Mouse (Mus musculus) skeletal muscle tissue, adult 2 months (tissue): ENCODE measurements at regions not wholly inside any gene's neighbourhood (a gene's known extent, or its start where the extent isn't known, plus 50 kb on each side); places are given as distances from the start of the nearest gene placed in this dataset.

Experiments used
- DNase-seq: peaks from one replicate; pipeline ENCODE4 v3.0.0-alpha.2; 2012; ENCODE audit warnings: low read depth, low spot score

- no peak for DNase-seq
Measured at GRCm38 (mm10) chr7:129771876-129772275, 180.2 kb downstream of the Wdr11 start.

DNA sequence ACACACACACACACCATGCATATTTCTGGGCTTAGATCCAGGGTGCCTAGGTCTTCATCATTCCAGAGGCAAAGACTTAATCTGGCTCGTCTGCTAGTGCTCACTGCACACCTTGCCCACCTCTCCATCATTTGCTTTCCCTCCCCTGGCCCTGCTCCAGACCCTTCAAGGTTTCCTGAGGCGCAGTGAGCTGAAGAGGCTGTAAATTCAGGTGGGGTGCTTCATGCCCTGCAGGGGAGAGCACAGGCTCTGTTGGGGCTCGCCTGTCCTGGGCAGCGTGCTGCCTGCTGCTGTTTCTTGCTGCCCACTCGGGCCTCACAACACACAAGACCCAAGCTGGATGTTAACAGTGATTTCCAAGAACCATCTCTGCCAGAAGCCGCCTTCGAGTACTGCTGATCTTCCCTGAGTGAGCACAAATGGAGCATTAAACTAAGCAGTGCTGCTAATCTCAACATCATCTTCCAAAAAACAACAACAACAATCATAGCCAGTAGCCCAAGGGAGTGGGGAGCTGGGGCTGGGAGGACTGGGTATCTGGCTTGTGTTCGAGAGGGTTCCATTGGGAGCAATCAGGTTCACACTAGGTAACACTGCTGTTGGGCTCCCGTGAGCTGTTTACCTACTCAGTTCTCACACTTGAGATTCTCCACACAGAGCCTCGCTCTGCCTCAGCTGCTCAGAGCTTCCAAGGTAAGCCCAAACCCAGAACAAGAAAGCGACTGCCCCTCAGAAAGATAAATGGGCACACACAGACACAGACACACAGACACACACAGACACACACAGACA is 181.1 kb downstream of the Wdr11 start:
- DNase-seq = no peak

DNA sequence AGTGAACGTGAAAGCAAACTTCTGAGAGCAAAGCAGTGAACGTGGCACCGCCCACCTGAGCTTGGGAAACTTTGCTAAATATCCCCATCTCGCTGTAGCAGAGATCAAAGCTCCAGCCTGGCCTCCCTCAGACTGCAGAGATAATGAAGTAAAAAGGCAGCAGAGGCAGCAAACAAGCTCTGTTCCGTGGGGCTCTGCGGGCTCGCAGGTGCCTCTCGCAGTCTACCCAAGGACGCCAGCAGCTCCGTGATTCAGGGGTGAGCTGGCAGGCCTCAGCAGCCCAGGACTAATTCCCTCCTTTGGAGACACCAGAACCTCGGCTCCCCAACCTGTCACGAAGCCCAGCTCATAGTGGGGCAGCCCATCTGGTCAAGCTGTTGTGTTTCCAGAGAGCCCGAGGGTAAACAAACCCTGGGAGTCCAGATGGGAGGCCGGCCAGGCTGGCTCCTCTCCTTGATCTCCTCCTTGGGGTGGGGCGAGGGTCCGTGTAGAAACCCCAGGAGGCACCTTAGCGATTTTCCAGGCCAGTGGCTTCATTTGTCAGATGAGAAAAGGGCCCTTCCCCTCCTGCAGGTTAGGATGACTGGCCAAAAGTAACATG is 182.7 kb downstream of the Wdr11 start:
- no peak for DNase-seq

DNA sequence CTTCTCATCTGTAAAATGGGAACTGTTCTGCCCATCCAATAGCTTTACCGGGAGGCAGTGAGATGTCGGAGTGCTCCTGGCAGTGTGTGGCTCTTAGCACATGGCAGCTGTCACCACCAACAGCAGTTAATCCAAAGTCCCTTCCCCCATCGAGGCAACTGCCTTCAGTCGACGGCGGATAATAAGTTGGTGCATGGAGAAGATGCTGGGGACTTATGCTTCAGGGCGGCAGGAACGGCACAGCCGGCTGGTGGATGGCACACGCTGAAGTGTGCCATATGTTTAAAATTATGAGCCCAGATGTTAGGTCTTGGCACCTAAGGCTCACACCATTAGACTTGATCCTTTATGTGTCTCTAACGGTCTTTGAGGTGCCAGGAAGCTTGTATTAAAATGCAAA is 183.5 kb downstream of the Wdr11 start:
- no peak for DNase-seq

GRCm38 (mm10) chr7:129778842-129779421 is 187.3 kb downstream of the Wdr11 start:
- no peak for DNase-seq

DNA sequence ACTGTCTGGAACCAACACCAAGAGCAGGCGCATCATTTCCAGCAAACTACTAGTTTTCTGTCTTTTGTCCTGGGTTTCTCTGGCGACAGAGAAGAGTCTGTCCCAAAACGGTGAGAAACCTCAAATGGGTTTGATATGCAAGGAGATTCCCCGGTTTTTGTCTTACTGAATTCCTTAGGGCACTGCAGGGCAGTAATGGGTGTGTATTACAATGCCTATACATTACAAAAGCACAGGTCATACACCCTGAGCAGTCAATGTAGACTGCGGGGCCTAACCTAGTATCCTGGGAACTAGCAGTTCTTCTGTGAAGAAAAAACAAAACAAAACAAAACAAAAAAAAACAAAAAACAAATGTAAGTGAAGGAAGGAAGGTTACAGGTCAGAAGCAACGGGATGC is 188.3 kb downstream of the Wdr11 start:
- DNase-seq = no peak

DNA sequence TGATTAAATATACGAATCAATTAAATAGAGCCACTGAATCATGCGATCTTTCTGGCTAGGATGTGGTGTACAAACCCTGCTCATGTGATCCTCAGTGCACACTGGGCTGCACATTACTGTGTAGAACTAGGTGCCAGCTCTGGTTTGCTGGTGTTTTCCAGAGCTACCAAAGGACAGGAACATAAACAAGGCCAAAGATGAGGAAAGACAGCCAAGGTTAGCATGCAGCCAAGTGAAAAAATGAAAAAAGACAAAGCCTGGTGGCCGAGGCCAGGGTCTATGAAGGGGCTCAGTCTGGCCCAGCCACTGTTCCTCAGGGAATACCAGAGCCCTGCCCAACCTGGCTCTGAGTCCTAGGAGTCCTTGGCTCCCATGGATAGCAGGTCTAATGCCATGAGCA is 190.1 kb downstream of the Wdr11 start:
- DNase-seq = peak; percentile 16

- no peak for DNase-seq
Measured at GRCm38 (mm10) chr7:129784966-129785365, 193.3 kb downstream of the Wdr11 start.

DNA sequence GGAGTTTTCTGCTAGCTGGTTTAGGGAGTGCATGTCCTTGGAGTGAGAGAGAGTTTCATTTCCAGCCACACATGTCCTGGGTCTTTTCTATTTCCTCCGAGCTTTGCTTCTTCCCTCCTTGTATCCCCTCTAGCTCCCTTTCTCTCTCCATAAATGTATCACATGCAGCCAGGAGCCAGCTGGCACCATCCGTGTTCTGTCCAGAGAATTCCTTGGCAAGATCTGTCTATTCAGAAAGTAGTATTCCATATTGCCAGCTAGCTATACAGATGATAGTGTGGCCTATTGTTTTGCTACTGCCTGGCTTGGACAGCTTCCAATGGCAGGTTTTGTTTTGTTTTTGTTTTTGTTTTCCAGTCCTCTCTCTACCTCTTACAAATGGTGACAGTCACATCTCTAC is 195.3 kb downstream of the Wdr11 start:
- DNase-seq = no peak

GRCm38 (mm10) chr7:129787736-129788135 is 196.1 kb downstream of the Wdr11 start:
- DNase-seq = no peak

- DNase-seq = no peak
Measured at GRCm38 (mm10) chr7:129789461-129789860, 197.8 kb downstream of the Wdr11 start.

GRCm38 (mm10) chr7:129790590-129791449 is 199.2 kb downstream of the Wdr11 start:
- peak; percentile 34 for DNase-seq

- DNase-seq = no peak
Measured at GRCm38 (mm10) chr7:129791450-129791820, 199.8 kb downstream of the Wdr11 start.

GRCm38 (mm10) chr7:129793733-129794132 is 202.1 kb downstream of the Wdr11 start:
- DNase-seq = no peak

DNA sequence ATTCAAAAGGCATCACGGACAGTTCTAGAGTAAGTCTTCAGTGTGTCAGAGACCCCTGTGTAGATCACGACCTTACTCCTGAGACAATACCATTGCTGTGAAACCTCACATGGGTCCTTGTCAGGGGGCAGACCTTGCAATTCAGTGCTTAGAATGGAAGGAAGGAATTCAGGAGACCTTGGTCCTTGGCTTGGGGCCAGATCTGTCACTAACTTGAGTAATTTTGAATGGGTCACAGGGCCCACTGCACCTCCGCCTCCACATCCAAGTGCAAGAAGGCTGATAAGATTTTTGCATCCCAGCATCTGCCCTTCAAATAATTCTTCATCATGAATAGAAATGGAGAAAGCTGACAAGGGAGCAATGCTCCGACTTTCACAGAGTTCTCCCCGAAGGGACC is 202.6 kb downstream of the Wdr11 start:
- no peak for DNase-seq

DNA sequence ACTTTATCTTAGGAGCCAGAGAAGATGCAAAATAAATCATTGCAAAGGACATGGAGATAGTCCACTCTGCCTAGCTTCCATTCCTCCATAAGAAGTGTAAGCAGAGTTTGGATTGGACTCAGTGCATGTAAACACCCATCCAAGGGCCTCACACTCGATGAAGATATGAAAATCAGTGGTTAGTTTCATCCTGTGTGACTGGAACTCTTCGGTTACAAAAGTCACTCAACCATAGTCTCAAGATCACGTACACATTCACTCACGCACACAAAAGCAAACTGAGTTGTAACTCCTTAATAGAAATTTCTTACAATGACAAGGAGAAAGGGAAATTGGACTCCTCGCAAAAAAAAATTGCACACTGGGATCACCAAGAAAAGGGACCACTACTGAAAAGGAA is 206.9 kb downstream of the Wdr11 start:
- no peak for DNase-seq

- no peak for DNase-seq
Measured at GRCm38 (mm10) chr7:129800461-129800867, 208.8 kb downstream of the Wdr11 start.

DNA sequence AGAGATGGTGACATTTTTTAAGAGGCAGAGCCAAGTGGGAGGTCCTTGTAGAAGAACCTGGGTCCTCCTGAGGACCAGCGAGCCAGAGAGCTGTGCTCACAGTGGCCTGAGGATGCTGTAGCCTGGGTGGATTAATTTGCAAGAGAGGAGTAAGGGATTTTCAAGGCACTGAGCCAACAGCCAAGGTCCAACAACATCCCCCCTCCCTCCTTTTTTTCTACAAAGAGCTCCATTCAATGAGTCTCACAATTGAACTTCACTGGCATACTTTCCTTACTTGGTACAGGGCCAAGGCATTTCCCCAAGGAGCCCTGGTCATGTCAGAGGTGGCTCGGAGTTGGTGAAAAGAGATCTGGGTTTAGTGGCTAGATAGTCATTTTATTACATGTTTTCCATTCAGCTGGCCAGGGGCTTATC is 209.8 kb downstream of the Wdr11 start:
- DNase-seq = no peak

- DNase-seq = no peak
Measured at GRCm38 (mm10) chr7:129802168-129802567, 210.5 kb downstream of the Wdr11 start.

DNA sequence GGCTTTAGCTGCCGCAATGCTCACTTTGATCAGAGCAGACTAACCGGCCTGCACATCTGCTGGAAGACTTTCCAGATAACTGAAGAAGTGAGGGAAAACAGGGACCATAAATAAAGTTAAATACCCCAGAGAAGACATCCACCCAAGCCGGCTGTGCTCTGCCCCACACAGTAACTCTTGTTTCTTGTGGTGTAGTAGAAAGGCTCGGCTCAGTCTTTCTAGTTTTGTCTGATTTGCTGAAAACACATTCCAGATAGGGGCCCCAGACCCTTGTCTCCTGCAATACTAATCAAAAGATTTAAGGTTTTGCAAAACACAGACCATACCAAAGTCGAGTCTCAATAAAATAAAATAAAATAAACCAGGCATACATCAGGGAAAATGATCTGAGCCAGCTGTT is 213.7 kb downstream of the Wdr11 start:
- no peak for DNase-seq

GRCm38 (mm10) chr7:129810141-129810540 is 218.5 kb downstream of the Wdr11 start:
- DNase-seq = no peak

DNA sequence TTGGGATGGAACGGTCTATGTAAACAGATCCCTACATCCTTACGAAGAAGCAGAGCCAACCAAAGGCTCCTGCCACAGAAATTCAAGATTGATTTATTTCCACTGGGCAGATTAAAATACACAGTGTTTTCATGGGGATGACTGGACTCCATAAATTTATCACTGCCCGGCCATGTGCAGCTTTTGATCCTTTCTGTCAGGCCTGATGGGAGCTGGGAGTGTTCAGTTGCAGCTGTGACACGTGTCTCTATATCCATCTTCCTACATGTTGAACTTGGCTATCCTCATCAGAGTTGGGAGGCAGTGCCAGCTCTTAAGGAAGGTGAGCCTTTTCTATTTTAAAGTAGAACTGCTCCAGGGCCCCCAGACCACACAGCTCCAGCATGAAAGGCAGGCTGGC is 218.9 kb downstream of the Wdr11 start:
- no peak for DNase-seq
